Mouse (Mus musculus) pancreas, adult 10 weeks (tissue): ENCODE results near the gene Ctla2b. TPM values are rescaled to one million over a fixed set of nuclear protein-coding genes. Genes with fewer than 3 reads are reported as not detected.

Experiments used
- polyA plus RNA-seq: library from polyadenylated mRNA; stranded (reverse); fragments of 350-450 nt; fragmentation: Illumina TruSeq; extraction: RNeasy Lipid Tissue Mini Kit (QIAGEN cat#74804); gene quantifications from one replicate; pipeline ENCODE4 v1.2.3, GENCODE M21; 2015; ENCODE audit warnings: low read depth, low replicate concordance; ENCODE audit not compliant: insufficient read depth

The Ctla2b gene
- 2.4 TPM for polyA plus RNA-seq

DNA sequence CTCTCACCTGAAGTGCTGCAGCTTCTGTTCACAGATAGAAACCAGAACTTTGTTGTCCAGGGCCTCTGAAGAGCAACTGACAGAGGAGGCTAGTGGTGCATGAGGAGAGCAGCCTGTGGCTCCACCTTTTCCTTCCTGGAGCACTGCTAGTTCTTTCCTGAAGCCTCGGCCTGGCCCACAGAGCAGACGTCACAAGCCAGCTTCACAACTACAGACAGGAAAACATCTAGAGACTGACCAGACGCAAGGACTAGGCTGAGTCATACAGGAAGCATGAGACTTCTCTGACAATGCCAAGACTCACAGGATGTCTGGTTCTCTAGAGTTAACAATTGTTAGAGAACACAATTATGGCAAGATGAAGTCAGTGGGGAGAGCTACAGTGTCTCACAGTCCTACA lies at the start of gene Ctla2b:
TSS of gene Ctla2b (minus strand) at position 120 of the 400 bp plus-strand sequence.

DNA sequence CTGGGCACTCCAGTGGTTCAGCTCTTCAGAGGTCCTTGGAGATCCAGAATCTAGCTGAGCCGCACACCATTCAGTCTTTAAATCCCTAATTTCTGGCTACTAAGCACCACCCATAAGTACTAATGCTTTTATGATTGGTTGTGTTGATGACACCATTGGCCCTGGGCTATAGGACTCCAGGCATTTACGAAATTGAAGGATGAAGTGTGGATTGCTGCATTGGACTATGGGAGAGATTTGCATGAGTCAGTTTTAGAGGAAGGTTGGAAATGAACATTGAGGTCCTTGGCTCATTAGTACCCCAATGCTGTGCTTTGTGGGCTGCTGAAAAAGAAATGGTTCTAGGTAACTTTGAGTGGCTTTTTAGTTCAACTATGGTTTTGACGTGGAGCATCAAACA lies 44.6 kb upstream of the Ctla2b start, which contains the start of gene Tpbpa:
TSS of gene Tpbpa (minus strand) at position 101 of the 400 bp plus-strand sequence.

DNA sequence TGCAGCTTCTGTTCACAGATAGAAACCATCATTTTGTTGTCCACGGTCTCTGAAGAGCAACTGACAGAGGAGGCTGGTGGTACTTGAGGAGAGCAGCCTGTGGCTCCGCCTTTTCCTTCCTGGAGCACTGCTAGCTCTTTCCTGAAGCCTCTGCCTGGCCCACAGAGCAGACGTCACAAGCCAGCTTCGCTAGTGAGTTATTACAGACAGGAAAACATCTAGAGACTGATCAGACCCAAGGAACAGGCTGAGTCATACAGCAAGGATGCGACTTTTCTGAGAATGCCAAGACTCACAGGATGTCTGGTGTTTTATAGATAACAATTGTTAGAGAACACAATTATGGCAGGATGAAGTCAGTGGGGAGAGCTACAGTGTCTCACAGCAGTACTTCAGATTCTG lies 39.3 kb upstream of the Ctla2b start, which contains the start of the genes Gm49391 and Ctla2a:
TSS of gene Gm49391 (minus strand) at position 72 of the 402 bp plus-strand sequence.
TSS of gene Ctla2a (minus strand) at position 126 of the 402 bp plus-strand sequence.

DNA sequence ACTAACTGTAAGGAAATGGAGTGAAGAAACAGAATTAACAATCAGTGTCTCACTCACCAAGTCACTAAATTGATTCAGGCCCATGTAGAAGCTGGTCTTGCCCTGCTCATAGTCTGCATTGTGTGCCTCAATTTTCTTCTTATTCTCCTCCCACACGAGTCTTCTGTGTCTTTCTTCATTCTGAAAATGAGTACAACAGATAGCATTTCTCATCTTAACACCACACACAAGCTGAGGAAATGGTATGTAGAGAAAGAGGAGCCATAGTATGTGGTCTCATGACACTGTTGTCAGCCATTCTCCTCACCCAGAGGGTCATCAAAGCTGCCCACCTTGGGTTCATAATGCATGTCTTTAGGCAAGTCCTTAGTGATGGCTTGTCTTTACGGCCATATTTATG lies 38.2 kb upstream of the Ctla2b start, which contains the start of gene Gm49393:
TSS of gene Gm49393 (minus strand) at position 101 of the 400 bp plus-strand sequence.

DNA sequence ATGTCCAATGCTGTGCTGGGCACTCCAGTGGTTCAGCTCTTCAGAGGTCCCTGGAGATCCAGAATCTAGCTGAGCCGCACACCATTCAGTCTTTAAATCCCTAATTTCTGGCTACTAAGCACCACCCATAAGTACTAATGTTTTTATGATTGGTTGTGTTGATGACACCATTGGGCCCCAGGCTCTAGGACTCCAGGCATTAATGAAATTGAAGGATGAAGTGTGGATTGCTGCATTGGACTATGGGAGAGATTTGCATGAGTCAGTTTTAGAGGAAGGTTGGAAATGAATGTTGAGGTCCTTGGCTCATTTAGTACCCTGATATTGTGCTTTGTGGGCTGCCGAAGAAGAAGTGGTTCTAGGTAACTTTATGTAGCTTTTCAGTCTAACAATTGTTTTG lies 7.5 kb upstream of the Ctla2b start, which contains the start of gene Tpbpb:
TSS of gene Tpbpb (minus strand) at position 101 of the 400 bp plus-strand sequence.

DNA sequence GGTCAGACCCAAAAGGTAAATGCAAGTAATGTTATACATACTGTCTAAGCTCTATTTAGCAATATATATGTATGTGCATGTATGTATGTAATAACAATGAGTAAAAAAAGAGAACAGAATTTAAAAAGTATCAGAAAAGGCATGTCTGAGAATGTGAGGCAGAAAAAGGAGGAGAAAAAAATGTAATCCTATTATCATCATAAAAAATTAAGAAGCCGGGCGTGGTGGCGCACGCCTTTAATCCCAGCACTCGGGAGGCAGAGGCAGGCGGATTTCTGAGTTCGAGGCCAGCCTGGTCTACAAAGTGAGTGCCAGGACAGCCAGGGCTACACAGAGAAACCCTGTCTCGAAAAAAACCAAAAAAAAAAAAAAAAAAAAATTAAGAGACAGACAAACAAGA lies 453 bp downstream of the Ctla2b start, which contains the start of gene Gm49392:
TSS of gene Gm49392 (minus strand) at position 101 of the 400 bp plus-strand sequence.

DNA sequence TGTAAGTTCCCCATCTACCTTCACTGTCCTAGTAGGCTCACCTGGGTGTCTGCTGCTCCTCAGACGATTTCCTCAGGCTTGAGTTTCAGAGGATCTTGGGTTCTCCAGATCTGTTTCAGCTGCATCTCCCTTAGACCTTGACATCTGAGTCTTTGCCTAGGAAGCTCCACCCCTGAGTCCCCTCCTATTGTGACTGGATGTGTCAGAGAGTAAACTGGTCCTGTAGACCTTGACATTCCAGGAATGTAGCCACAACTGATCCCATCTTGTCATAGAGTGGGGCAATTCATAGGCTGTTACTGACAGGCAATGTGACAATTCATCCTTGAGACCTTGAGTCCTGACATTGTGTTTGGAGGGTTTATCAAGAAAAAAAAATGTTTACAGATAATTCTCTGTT lies 33.0 kb downstream of the Ctla2b start, which contains the start of gene 4930486L24Rik:
TSS of gene 4930486L24Rik (minus strand) at position 195 of the 400 bp plus-strand sequence.

Other genes with a start within 250 kb of the Ctla2b start
- gene BC051665, start 111.1 kb downstream of the Ctla2b start, polyA plus RNA-seq, result not detected
- gene Ctsll3, start 94.6 kb downstream of the Ctla2b start, polyA plus RNA-seq, result not detected
- not detected for gene 4930486L24Rik, start 33.0 kb downstream of the Ctla2b start, polyA plus RNA-seq
- gene Gm49392, start 553 bp downstream of the Ctla2b start, polyA plus RNA-seq, result not detected
- gene Tpbpb, start 7.4 kb upstream of the Ctla2b start, polyA plus RNA-seq, result not detected
- not detected for gene Gm49393, start 38.1 kb upstream of the Ctla2b start, polyA plus RNA-seq
- 1.7 TPM for gene Gm49391, start 39.1 kb upstream of the Ctla2b start, polyA plus RNA-seq
- 25.1 TPM for gene Ctla2a, start 39.2 kb upstream of the Ctla2b start, polyA plus RNA-seq
- not detected for gene Tpbpa, start 44.5 kb upstream of the Ctla2b start, polyA plus RNA-seq
- gene Ctsj, start 108.5 kb upstream of the Ctla2b start, polyA plus RNA-seq, result not detected
- not detected for gene Ctsq, start 143.2 kb upstream of the Ctla2b start, polyA plus RNA-seq